Mouse (Mus musculus): ENCODE data around the gene Ccl25. TPM values are rescaled to one million over a fixed set of nuclear protein-coding genes. Genes with fewer than 3 reads are reported as not detected.

Gene Ccl25
- 17.5 TPM for polyA plus RNA-seq (2017; shearing (Covaris generic))

DNA sequence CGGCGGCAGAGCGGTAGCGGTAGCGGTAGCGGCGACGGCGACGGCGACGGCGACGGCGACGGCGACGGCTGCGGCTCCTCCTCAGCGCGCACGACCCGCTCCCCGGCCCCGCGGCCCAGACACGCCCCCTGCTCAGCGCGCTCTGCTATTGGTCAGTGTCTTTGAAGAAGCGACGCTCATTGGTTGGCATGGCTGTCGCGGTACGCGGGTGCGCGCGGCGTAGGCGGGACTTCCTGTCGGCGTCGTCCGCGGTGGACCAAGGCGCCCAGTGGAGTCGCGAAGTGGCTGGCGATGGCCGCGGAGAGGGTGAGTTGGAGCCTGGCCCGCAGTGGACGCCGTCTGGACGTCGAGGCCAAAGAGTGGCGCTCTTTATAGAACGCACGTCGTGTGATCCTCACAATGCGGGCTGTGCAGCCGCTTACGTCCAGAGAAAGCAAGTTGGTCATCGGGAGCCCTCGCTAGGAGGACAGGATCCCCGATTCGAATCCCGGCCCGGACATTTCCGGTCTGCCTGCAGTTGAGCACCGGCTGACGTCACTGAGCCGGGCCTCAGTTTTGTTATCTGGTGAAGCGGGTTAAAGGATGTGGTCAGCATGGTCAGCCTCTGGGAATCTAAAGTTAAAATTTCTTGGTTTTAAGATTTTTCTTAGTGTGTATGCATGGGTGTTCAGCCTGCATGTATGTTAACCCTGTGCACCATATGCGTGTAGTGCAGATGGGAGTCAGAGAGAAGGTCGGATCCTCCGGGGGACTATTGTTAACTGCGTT is at the start of gene Ccl25, which contains the start of gene Elavl1:
TSS of gene Ccl25 (plus strand) at position 228 of the 768 bp plus-strand sequence.
TSS of gene Elavl1 (minus strand) at position 431 of the 768 bp plus-strand sequence.

DNA sequence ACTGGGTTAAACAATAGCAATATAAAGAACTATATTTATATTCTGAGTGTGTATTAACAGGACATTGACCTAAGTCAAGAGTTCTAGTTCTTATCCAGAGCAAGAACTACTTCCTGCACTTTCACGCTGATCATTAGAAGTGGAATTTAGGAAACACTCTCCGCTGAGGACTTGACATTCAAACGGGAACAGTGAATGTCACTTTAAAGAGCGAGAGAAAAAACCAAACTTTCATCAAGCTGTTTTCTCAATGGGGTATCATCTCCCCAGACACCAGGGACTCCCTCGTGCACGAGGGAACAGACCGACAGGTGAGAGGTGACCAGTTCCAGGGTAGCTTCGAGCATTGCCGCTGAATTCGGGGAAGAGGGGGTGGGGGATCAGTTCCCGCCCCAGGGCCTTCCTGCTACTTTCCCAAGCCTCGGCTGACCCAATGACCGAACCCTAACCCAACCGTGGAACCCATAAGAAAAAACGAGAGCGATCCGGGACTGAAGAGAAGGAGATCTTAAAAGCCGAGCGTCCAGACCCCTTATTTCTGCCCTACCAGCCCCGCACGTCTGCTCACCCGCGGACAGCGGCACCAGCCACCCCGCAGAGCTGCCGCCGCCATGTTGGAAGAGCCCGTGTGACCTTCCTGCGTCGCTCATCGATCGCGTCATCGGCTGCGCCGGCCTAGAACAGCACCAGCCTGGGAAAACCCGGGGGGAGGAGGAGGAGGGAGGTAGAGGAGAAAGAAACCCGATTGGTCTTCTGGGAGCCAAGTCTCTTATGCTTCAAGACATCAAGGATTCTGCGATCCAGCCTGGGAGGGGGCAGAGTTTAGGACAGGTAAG is 49.5 kb upstream of the Ccl25 start, which contains the start of gene Timm44:
TSS of gene Timm44 (minus strand) at position 639 of the 836 bp plus-strand sequence.

Other genes with a start within 250 kb of the Ccl25 start
- not detected for gene Cd209f, start 219.4 kb upstream of the Ccl25 start, polyA plus RNA-seq (2017; shearing (Covaris generic))
- gene Cd209g, start 191.1 kb upstream of the Ccl25 start, polyA plus RNA-seq (2017; shearing (Covaris generic)), result 0.05 TPM
- 18.2 TPM for gene Evi5l, start 158.6 kb upstream of the Ccl25 start, polyA plus RNA-seq (2017; shearing (Covaris generic))
- 0.10 TPM for gene Prr36, start 107.8 kb upstream of the Ccl25 start, polyA plus RNA-seq (2017; shearing (Covaris generic))
- gene Lrrc8e, start 98.4 kb upstream of the Ccl25 start, polyA plus RNA-seq (2017; shearing (Covaris generic)), result 0.16 TPM
- 72.7 TPM for gene Map2k7, start 86.5 kb upstream of the Ccl25 start, polyA plus RNA-seq (2017; shearing (Covaris generic))
- 0.96 TPM for gene Gm49320, start 86.3 kb upstream of the Ccl25 start, polyA plus RNA-seq (2017; shearing (Covaris generic))
- 14.3 TPM for gene Tgfbr3l, start 77.0 kb upstream of the Ccl25 start, polyA plus RNA-seq (2017; shearing (Covaris generic))
- gene Snapc2, start 72.1 kb upstream of the Ccl25 start, polyA plus RNA-seq (2017; shearing (Covaris generic)), result 33.5 TPM
- gene Ctxn1, start 65.9 kb upstream of the Ccl25 start, polyA plus RNA-seq (2017; shearing (Covaris generic)), result 0.44 TPM
- 60.4 TPM for gene Timm44, start 49.3 kb upstream of the Ccl25 start, polyA plus RNA-seq (2017; shearing (Covaris generic))
- gene Elavl1, start 203 bp downstream of the Ccl25 start, polyA plus RNA-seq (2017; shearing (Covaris generic)), result 205 TPM
- gene Cers4, start 167.8 kb downstream of the Ccl25 start, polyA plus RNA-seq (2017; shearing (Covaris generic)), result 54.1 TPM